Mouse (Mus musculus): ENCODE results near the gene Dgkh.

GRCm38 (mm10) chr14:78534651-78535050 is 197.9 kb downstream of the Dgkh start:
- TF ChIP-seq TCF12 (IDR thresholded peaks at IDR 0.05; ENCODE audit: insufficient read depth, poor library complexity, severe bottlenecking) (no peak), POLR2A (IDR thresholded peaks at IDR 0.05; ENCODE audit: insufficient read length, low read depth) (no peak), MYOG (IDR thresholded peaks at IDR 0.05; ENCODE audit: control insufficient read depth in 1 of 3, insufficient read depth in 1 of 3, insufficient read length in 2 of 3, low read depth in 2 of 3) (no peak), MYOD1 (IDR thresholded peaks at IDR 0.05; ENCODE audit: control insufficient read depth in 1 of 3, insufficient read length in 2 of 3, low read depth in 2 of 3) (no peak), MAX (IDR thresholded peaks at IDR 0.05; ENCODE audit: low read depth) (no peak), E2F4 (IDR thresholded peaks at IDR 0.05; ENCODE audit: insufficient read depth) (no peak), USF1 (IDR thresholded peaks at IDR 0.05; ENCODE audit: low read depth) (no peak), SRF (IDR thresholded peaks at IDR 0.05; ENCODE audit: control insufficient read depth, insufficient read length, low read depth) (no peak), CEBPB (IDR thresholded peaks at IDR 0.05; ENCODE audit: insufficient read depth, poor library complexity, severe bottlenecking) (no peak), REST (IDR thresholded peaks at IDR 0.05; ENCODE audit: insufficient read depth, insufficient read length) (no peak), POLR2AphosphoS2 (IDR thresholded peaks at IDR 0.05; ENCODE audit: insufficient read length, low read depth) (no peak), TCF3 (IDR thresholded peaks at IDR 0.05; ENCODE audit: insufficient read length, low read depth) (no peak)

Data from myocyte (in vitro differentiated cells).